Mouse (Mus musculus) ES-Bruce4 (cell line): ENCODE results near the gene Pak7. TPM values are rescaled to one million over a fixed set of nuclear protein-coding genes. Genes with fewer than 3 reads are reported as not detected.

ENCODE experiments used
- H3K27ac ChIP-seq: 2 replicates; pipeline ENCODE4 v1.5.1; 2012; ENCODE audit warnings: low read length, inconsistent platforms; ENCODE audit not compliant: insufficient read depth
- H3K27me3 ChIP-seq: 2 replicates; pipeline ENCODE4 v1.6.1; 2012; ENCODE audit warnings: mild to moderate bottlenecking, low read length, inconsistent platforms; ENCODE audit not compliant: control insufficient read depth, poor library complexity, insufficient read depth, severe bottlenecking
- H3K36me3 ChIP-seq: 2 replicates; pipeline ENCODE4 v1.6.1; 2012; ENCODE audit warnings: inconsistent platforms, mild to moderate bottlenecking, low read length, moderate library complexity; ENCODE audit not compliant: control insufficient read depth, poor library complexity, insufficient read depth, severe bottlenecking
- H3K4me1 ChIP-seq: one replicate; pipeline ENCODE4 v1.8.1; 2011; ENCODE audit warnings: low read length; ENCODE audit not compliant: control insufficient read depth, insufficient read depth
- H3K4me3 ChIP-seq: 2 replicates; pipeline ENCODE4 v1.5.1; 2011; ENCODE audit warnings: low read depth, mild to moderate bottlenecking, low read length
- H3K9ac ChIP-seq: 2 replicates; pipeline ENCODE4 v1.6.1; 2012; ENCODE audit warnings: low read depth, mild to moderate bottlenecking, inconsistent platforms; ENCODE audit not compliant: poor library complexity, severe bottlenecking
- H3K9me3 ChIP-seq: replicated peaks from 2 replicates; pipeline ENCODE4 v1.6.1; 2012; ENCODE audit warnings: mild to moderate bottlenecking, low read length, inconsistent platforms; ENCODE audit not compliant: control insufficient read depth, poor library complexity, insufficient read depth, severe bottlenecking
- CTCF ChIP-seq: IDR thresholded peaks from one replicate; pipeline ENCODE4 v1.8.1; 2011; ENCODE audit warnings: low read depth, low read length
- EP300 ChIP-seq: IDR thresholded peaks from 2 replicates; pipeline ENCODE4 v1.6.1; 2011; ENCODE audit warnings: low read depth, low read length; ENCODE audit not compliant: insufficient read depth
- POLR2A ChIP-seq: IDR thresholded peaks from one replicate; pipeline ENCODE4 v1.8.1; 2011; ENCODE audit warnings: low read length; ENCODE audit not compliant: insufficient read depth
- polyA plus RNA-seq: library from polyadenylated mRNA; stranded (reverse); fragments of >200 nt; gene quantifications from 2 replicates; pipeline ENCODE4 v1.2.4, GENCODE M21; 2011; ENCODE audit warnings: low read depth; ENCODE audit not compliant: missing spikeins, insufficient read depth, insufficient read length

The Pak7 gene
- polyA plus RNA-seq, 1 experiment = not detected

DNA sequence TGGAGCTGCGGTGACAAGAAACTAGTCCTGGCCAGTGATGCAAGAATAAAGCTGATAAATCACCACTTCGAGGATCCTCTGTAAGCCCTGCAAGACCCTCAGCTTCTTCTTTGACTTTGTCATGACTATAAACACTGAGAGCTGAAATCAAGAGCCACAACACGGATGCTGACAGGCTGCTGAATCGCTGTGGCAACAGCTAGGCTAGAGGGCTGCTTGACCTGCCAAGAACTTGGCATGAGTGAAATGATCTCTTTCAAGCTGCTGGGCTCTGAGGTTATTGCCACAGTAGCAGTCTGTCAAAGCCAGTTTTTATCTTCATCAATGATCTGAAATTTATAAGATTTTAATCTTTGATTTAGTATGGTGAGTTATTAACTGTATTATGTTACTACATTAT, 62.1 kb downstream of the Pak7 start:
- H3K4me1 ChIP-seq = no peaks in the 10 kb centered on the region

DNA sequence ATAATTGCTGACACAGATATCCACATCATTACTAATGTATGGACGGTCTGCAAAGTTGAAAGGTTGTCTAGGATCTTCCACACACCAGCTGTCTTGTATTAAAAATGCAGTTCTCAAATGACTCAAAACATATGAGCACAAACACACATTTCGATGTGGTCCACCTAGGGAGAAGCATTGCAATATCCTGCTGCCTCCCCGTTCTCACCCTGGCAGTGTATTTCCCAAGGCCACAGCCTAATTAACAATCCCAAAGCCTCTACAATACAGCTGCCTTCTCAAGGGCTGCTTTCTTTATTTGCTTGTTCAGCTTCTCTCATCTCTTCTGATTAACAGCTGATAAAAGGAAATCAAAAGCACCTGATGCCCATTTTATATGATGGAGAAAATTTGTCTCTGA, 78.5 kb downstream of the Pak7 start:
- no peak for TF ChIP-seq CTCF
- no peak for TF ChIP-seq POLR2A
- no peak for TF ChIP-seq EP300
- H3K4me3 ChIP-seq = no peak overlapping the region
- no peak overlapping the region for H3K9ac ChIP-seq

More for the DNA sequence above, 62.1 kb downstream of the Pak7 start:
- H3K27ac ChIP-seq = no peak overlapping the region
- TF ChIP-seq CTCF (no peak), POLR2A (no peak), EP300 (no peak)
- no peaks in the 10 kb centered on the region for H3K27me3 ChIP-seq
- no peaks in the 10 kb centered on the region for H3K36me3 ChIP-seq
- no peak overlapping the region for H3K4me3 ChIP-seq
- H3K9me3 ChIP-seq = no peaks in the 10 kb centered on the region
- no peak overlapping the region for H3K9ac ChIP-seq

DNA sequence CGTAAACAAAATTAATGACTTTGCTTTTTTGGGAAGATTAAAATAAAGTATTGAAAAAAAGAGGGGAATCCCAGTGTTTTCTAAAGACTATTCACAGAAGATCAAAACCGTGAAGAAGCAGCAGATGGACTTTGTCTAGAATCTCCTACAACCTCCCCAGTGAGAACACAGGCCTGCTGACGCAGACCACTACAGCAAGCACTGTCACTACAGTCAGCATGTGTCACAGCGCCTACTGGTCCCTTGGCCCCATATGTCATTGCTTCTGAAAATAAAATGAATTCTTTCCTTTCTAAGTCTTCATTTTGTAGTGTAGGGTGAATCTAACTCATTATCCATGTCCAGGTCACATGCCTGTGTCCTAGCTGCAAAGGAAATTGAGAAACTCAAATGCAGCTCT, 79.0 kb downstream of the Pak7 start:
- Histone ChIP-seq H3K9me3 (no peaks in the 10 kb centered on the region), H3K36me3 (no peaks in the 10 kb centered on the region), H3K4me1 (no peaks in the 10 kb centered on the region), H3K27ac (no peak overlapping the region), H3K4me3 (no peak overlapping the region), H3K27me3 (no peaks in the 10 kb centered on the region), H3K9ac (no peak overlapping the region)
- TF ChIP-seq EP300 (no peak), POLR2A (no peak), CTCF (no peak)

More for the DNA sequence above, 78.5 kb downstream of the Pak7 start:
- Histone ChIP-seq H3K27ac (no peak overlapping the region), H3K36me3 (no peaks in the 10 kb centered on the region), H3K27me3 (no peaks in the 10 kb centered on the region), H3K9me3 (no peaks in the 10 kb centered on the region), H3K4me1 (no peaks in the 10 kb centered on the region)

DNA sequence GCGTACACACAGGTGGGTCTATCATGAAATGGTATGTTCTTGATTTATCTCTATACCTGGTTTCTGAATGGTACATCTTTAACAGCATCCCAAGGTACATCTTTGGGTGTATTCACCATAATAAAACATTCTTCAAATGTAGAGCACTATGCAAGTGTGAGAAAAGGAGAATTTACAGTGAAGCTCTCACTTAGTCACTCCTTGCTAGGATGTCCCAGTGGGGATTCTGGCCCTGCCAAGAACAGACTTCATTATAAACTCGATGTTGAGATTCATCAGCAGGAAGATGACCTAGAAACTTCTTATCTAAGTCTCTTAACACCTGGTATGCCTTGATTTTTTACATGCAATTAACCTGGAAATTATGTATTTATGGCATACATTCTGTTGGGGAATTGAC, 85.6 kb downstream of the Pak7 start:
- H3K36me3 ChIP-seq = no peaks in the 10 kb centered on the region
- TF ChIP-seq EP300 (no peak), POLR2A (no peak), CTCF (no peak)
- no peak overlapping the region for H3K9ac ChIP-seq
- no peaks in the 10 kb centered on the region for H3K27me3 ChIP-seq
- no peaks in the 10 kb centered on the region for H3K4me1 ChIP-seq
- no peak overlapping the region for H3K27ac ChIP-seq
- H3K9me3 ChIP-seq = no peaks in the 10 kb centered on the region
- H3K4me3 ChIP-seq = no peak overlapping the region

DNA sequence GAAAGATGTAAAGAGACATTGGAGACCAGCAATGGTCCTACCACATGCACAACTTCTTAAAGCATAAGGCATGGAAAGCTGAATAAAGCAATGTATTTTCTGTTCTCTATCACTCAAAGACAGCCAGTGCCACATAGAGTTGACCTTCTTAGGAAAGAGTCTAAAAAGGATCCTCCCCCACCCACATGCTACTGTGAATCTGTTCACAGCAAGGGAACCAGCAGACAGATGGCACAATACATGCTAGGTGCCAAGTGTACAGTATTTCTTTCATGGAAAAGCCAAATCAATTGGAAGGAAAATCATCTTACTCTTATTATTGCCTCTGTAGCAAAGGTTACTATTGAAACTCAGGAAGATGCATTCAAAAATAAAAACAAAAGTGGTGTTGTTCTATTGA, 86.4 kb downstream of the Pak7 start:
- H3K9ac ChIP-seq = no peak overlapping the region
- no peaks in the 10 kb centered on the region for H3K27me3 ChIP-seq
- no peak for TF ChIP-seq POLR2A
- no peak for TF ChIP-seq EP300
- no peak for TF ChIP-seq CTCF
- no peaks in the 10 kb centered on the region for H3K9me3 ChIP-seq
- H3K36me3 ChIP-seq = no peaks in the 10 kb centered on the region
- H3K4me3 ChIP-seq = no peak overlapping the region
- no peaks in the 10 kb centered on the region for H3K4me1 ChIP-seq
- H3K27ac ChIP-seq = no peak overlapping the region

DNA sequence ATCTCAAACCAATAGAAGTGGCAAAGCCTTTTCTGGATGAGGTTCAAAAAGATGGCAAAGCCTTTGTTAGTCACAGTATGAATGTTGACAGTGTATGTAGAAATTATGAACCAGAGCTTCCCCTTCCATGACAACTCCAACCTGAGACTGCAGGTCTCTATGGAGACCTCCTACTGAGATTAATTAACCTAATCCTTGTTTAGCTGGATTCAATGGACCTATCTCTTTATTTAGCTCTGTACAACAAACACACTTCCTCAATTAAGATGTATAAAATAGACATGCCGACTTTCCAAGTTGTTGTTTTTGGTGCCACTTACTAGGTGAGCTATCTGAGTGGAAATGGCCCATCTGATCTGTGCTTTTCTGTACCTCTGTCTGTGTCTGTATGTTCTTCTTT, 90.4 kb downstream of the Pak7 start:
- no peaks in the 10 kb centered on the region for H3K4me1 ChIP-seq
- H3K27me3 ChIP-seq = no peaks in the 10 kb centered on the region
- H3K4me3 ChIP-seq = no peak overlapping the region
- H3K9ac ChIP-seq = no peak overlapping the region
- H3K9me3 ChIP-seq = no peaks in the 10 kb centered on the region
- TF ChIP-seq EP300 = no peak
- TF ChIP-seq CTCF = no peak
- no peak for TF ChIP-seq POLR2A
- H3K36me3 ChIP-seq = no peaks in the 10 kb centered on the region
- no peak overlapping the region for H3K27ac ChIP-seq
